Mouse (Mus musculus): ENCODE results near the gene Pfkl. TPM values are rescaled to one million over a fixed set of nuclear protein-coding genes. Genes with fewer than 3 reads are reported as not detected.
A peak's percentile ranks its signal among the peaks of the same experiment; 100 is the strongest.

The Pfkl gene
- 134 and 135 TPM in 2 replicates for polyA plus RNA-seq (2016; fragmentation: Nextera tagmentation; extraction: Ambion mirVana)

GRCm38 (mm10) chr10:78009945-78010293 lies at the start of gene Pfkl:
Pfkl (minus strand) TSS chr10:78010083.
- H3K9ac ChIP-seq = peak within 1 kb of the TSS; percentile 81
- H3K36me3 ChIP-seq (replicated peaks) = no peaks in the 10 kb centered on the region
- peak within 1 kb of the TSS; percentile 78 for H3K4me3 ChIP-seq (replicated peaks)
- no peaks in the 10 kb centered on the region for H3K9me3 ChIP-seq
- H3K4me1 ChIP-seq = peaks cover 33% of the 10 kb centered on the region
- peak within 1 kb of the TSS; percentile 85 for H3K4me2 ChIP-seq
- WGBS = under 1% methylated on average over 9 of the region's 9 CpGs
- ATAC-seq (ENCODE audit: low FRiP score) = no peak
- 0 out of 2 replicates have a peak, but pooled peaks cover 2% of the 10 kb centered on the region for H3K27me3 ChIP-seq
- peak within 1 kb of the TSS; percentile 98 for H3K27ac ChIP-seq

- no peaks in the 10 kb centered on the region for H3K36me3 ChIP-seq (replicated peaks)
- 91% methylated on average over 8 of the region's 8 CpGs for WGBS
- no peak overlapping the region for H3K27ac ChIP-seq
- H3K9me3 ChIP-seq = no peaks in the 10 kb centered on the region
- H3K4me3 ChIP-seq (replicated peaks) = no peak overlapping the region
- H3K4me1 ChIP-seq = no peaks in the 10 kb centered on the region
- H3K27me3 ChIP-seq = no peaks in the 10 kb centered on the region
- H3K9ac ChIP-seq = no peak overlapping the region
- no peak overlapping the region for H3K4me2 ChIP-seq
- no peak for ATAC-seq (ENCODE audit: low FRiP score)
These were observed 47.2 kb upstream of the Pfkl start for GRCm38 (mm10) chr10:78057056-78057455.

- WGBS = 75% methylated on average over 19 of the region's 19 CpGs
- Histone ChIP-seq H3K4me3 (replicated peaks) (no peak overlapping the region), H3K27me3 (no peaks in the 10 kb centered on the region), H3K9ac (no peak overlapping the region), H3K36me3 (replicated peaks) (no peaks in the 10 kb centered on the region), H3K4me1 (no peaks in the 10 kb centered on the region), H3K9me3 (no peaks in the 10 kb centered on the region), H3K27ac (no peak overlapping the region), H3K4me2 (no peak overlapping the region)
- ATAC-seq (ENCODE audit: low FRiP score) = no peak
These were observed 45.0 kb upstream of the Pfkl start for GRCm38 (mm10) chr10:78054633-78055565.

DNA sequence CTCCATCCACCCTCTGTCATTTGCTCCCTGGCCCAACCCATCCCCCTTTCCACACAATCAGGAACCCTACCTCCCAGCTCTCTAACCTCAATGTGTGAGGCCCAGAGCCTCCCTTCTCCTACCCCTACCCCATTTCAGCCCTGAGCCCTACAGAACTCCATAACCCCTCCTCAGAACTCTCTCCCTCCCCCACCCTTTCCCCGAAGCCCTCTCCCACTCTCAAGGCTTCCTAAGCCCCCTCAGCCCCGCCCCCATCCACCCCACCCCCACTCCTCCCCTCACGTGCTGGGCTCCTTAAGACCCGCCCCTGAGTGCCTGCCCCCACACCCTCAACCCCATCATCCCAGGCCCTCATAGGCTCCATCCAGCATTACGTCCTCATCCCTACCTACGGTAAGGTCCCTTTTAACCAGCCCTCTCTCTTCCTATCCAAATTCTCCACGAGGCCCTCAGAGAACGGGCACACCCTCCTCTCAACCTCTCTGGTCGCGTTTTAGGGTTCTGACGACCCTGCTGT lies 39.7 kb upstream of the Pfkl start:
- Histone ChIP-seq H3K4me2 (no peak overlapping the region), H3K9ac (no peak overlapping the region), H3K9me3 (no peaks in the 10 kb centered on the region), H3K36me3 (replicated peaks) (no peaks in the 10 kb centered on the region), H3K27me3 (no peaks in the 10 kb centered on the region), H3K4me3 (replicated peaks) (no peak overlapping the region), H3K4me1 (no peaks in the 10 kb centered on the region), H3K27ac (no peak overlapping the region)
- WGBS = 54% methylated on average over 11 of the region's 11 CpGs
- no peak for ATAC-seq (ENCODE audit: low FRiP score)

DNA sequence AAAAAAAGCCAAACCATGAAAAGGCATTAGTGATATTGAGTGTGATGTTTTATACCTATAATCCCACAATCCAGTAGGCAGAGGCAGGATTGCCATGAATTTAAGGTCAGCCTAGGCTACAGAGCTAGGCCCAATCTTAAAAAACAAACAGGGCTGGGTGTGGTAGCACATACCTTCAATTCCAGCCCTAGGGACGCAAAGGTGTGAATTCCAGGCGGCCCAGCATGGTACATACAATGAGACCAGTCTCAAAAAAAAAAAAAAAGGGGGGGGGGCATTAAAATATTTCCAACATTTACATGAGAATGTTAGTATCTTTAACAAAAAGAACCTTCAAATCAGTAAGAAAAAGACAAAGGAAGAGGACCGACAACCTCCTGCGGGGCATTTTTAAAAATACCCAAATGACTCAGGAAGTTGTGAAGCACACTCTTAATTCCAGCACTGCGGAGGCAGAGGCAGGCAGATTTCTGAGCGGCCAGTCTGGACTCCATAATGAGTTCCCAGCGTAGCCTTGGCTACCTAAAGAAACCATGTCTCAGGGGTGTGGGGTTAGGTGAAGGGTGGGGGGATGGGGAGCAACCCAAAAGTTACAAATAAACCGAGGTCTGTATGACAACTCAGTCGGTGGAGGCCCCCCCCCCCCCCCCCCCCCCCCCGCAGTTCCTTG lies 38.3 kb upstream of the Pfkl start:
- no peak overlapping the region for H3K4me2 ChIP-seq
- no peak overlapping the region for H3K9ac ChIP-seq
- H3K36me3 ChIP-seq (replicated peaks) = no peaks in the 10 kb centered on the region
- 92% methylated on average over 9 of the region's 10 CpGs for WGBS
- no peaks in the 10 kb centered on the region; the same call in 1 of the 2 replicates for H3K4me1 ChIP-seq
- ATAC-seq (ENCODE audit: low FRiP score) = no peak
- no peak overlapping the region for H3K4me3 ChIP-seq (replicated peaks)
- H3K27me3 ChIP-seq = no peaks in the 10 kb centered on the region
- H3K9me3 ChIP-seq = no peaks in the 10 kb centered on the region
- H3K27ac ChIP-seq = no peak overlapping the region

DNA sequence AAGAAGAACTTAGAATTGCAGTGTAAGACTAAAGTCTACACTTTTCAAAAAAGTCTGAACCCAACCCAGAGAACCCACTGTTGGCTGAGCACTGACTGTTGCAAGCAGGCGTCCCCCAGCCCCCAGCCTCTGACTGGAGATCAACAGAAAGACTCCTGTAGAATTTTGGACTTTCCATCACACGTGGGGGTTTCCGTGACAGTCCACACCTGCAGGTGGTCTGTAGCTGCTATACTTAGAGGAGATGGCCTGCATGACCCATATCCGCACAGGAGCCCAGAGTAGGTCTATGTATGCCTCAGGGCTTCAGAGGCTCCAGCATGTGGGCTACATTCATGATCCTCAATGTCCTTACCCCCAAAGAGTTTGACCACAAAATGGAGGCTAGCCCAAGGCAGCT lies 36.5 kb upstream of the Pfkl start:
- ATAC-seq (ENCODE audit: low FRiP score) = no peak
- H3K4me2 ChIP-seq = no peak overlapping the region
- H3K36me3 ChIP-seq (replicated peaks) = no peaks in the 10 kb centered on the region
- H3K9me3 ChIP-seq = no peaks in the 10 kb centered on the region
- H3K4me3 ChIP-seq (replicated peaks) = no peak overlapping the region
- H3K27me3 ChIP-seq = peaks cover 7% of the 10 kb centered on the region; the same call in 1 of the 2 replicates
- 87% methylated on average over 4 of the region's 4 CpGs for WGBS
- no peaks in the 10 kb centered on the region; the same call in 1 of the 2 replicates for H3K4me1 ChIP-seq
- no peak overlapping the region for H3K27ac ChIP-seq
- H3K9ac ChIP-seq = no peak overlapping the region

DNA sequence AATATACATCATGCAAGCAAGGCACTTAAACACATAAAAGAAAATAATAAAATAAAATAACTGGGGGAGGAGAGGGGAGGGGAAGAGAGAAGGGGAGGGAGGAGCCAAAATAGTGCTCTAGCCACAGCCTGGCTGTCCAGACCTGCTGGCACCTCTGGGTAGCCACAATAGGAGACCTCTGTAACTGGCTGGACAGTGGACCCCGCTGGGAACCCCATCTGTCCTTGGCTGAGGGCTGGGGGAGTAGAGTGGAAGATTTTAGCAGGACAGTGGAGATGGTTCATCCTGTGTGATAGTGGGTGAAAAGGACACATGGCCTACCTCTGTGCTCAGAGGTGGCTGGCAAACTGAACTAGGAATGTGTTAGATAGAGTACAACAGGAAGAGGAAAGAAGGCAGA lies 34.6 kb upstream of the Pfkl start:
- WGBS = 77% methylated on average over 1 of the region's 1 CpGs
- Histone ChIP-seq H3K27ac (no peak overlapping the region), H3K4me1 (no peaks in the 10 kb centered on the region; the same call in 1 of the 2 replicates), H3K4me3 (replicated peaks) (no peak overlapping the region), H3K9ac (no peak overlapping the region), H3K9me3 (no peaks in the 10 kb centered on the region), H3K27me3 (peaks cover 7% of the 10 kb centered on the region; the same call in 1 of the 2 replicates), H3K36me3 (replicated peaks) (no peaks in the 10 kb centered on the region), H3K4me2 (no peak overlapping the region)
- ATAC-seq (ENCODE audit: low FRiP score) = no peak

DNA sequence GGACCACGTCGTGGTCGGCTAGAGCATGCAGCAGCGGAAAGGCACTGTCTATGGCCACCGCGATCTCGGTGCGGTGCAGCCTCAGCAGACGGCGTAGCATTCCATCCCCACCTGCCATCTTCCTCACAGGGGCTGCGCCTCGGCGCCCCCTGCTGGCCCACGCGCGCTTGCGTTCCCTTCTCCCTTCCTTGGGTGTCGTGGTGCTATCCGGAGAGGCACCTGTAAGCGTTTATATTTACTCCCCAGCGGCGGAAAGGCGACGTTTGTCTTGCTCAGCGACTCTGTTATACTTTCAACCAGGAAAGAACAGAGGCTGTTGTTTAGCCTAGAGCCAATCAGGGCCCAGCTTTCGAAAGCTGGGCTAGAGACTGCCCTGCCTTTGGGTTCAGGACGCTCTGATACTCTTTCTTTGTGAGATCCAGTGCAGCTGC lies 33.5 kb upstream of the Pfkl start, which contains the start of gene Aire:
Gene Aire, minus strand, starts transcription at position 205 of the 431 bp plus-strand sequence.
- H3K27ac ChIP-seq = no peak within 1 kb of the TSS
- H3K36me3 ChIP-seq (replicated peaks) = no peaks in the 10 kb centered on the region
- peak within 1 kb of the TSS; percentile 29 for H3K4me3 ChIP-seq (replicated peaks)
- no peaks in the 10 kb centered on the region; the same call in 1 of the 2 replicates for H3K4me1 ChIP-seq
- 0 out of 2 replicates have a peak within 1 kb of the TSS, but pooled peaks have one; percentile 18 for H3K9ac ChIP-seq
- WGBS = 2% methylated on average over 27 of the region's 27 CpGs
- ATAC-seq (ENCODE audit: low FRiP score) = peak; percentile 70
- no peaks in the 10 kb centered on the region for H3K9me3 ChIP-seq
- peaks cover 7% of the 10 kb centered on the region; the same call in 1 of the 2 replicates for H3K27me3 ChIP-seq
- H3K4me2 ChIP-seq = peak within 1 kb of the TSS; percentile 52

DNA sequence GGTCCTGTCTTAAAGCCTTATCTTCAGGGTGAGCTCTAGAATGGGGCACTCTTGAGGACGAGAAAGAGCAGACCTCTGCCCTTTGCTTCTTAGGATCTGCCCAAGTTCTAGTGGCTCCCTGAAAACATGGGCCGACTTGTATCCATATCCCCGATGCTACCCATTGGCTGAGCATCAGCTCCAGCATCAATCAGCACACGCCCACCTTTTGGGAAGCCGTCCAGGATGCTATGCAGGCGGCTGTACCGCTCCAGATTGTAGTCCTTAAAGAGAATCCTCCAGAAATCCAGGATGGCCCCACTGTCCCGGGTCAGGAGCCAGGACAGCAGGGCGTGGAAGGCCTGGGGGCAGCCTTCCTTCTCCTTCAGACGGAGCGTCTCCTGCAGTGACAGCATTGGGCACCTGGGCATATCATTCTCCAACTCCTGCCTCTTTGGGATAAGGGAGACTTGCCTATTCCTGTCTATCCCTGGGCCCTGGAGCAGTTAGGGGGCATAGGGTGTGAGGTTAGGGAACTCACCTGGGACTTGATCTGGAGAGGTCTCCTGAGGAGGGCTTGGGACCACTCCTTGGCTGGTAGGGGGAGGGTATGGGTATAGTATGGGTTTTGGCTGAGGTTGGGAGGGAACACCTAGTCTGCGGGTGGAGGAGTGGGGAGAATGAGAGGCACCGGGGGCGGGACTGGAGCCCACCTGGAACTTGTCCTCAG lies 33.0 kb upstream of the Pfkl start:
- no peak overlapping the region for H3K9ac ChIP-seq
- no peak overlapping the region for H3K27ac ChIP-seq

GRCm38 (mm10) chr10:78042096-78042495 lies 32.2 kb upstream of the Pfkl start:
- peaks cover 11% of the 10 kb centered on the region; the same call in 1 of the 2 replicates for H3K27me3 ChIP-seq
- ATAC-seq (ENCODE audit: low FRiP score) = no peak
- H3K9ac ChIP-seq = no peak overlapping the region
- H3K4me3 ChIP-seq (replicated peaks) = no peak overlapping the region
- H3K36me3 ChIP-seq (replicated peaks) = no peaks in the 10 kb centered on the region
- no peaks in the 10 kb centered on the region; the same call in 1 of the 2 replicates for H3K4me1 ChIP-seq
- H3K9me3 ChIP-seq = no peaks in the 10 kb centered on the region
- WGBS = 84% methylated on average over 7 of the region's 7 CpGs
- H3K27ac ChIP-seq = no peak overlapping the region
- no peak overlapping the region for H3K4me2 ChIP-seq

More for the DNA sequence above, 33.0 kb upstream of the Pfkl start:
- Histone ChIP-seq H3K4me1 (no peaks in the 10 kb centered on the region; the same call in 1 of the 2 replicates), H3K27me3 (peaks cover 7% of the 10 kb centered on the region; the same call in 1 of the 2 replicates), H3K4me3 (replicated peaks) (peak overlapping the region; percentile 29), H3K4me2 (peak overlapping the region; percentile 52), H3K9me3 (no peaks in the 10 kb centered on the region), H3K36me3 (replicated peaks) (no peaks in the 10 kb centered on the region)
- 62% methylated on average over 14 of the region's 14 CpGs for WGBS
- no peak for ATAC-seq (ENCODE audit: low FRiP score)

GRCm38 (mm10) chr10:78041647-78042046 lies 31.8 kb upstream of the Pfkl start, which contains the start of gene Dnmt3l:
Dnmt3l (plus strand) TSS chr10:78041947.
- peaks cover 11% of the 10 kb centered on the region; the same call in 1 of the 2 replicates for H3K27me3 ChIP-seq
- 87% methylated on average over 5 of the region's 5 CpGs for WGBS
- no peaks in the 10 kb centered on the region for H3K36me3 ChIP-seq (replicated peaks)
- no peak for ATAC-seq (ENCODE audit: low FRiP score)
- H3K4me1 ChIP-seq = no peaks in the 10 kb centered on the region; the same call in 1 of the 2 replicates
- H3K9me3 ChIP-seq = no peaks in the 10 kb centered on the region
- no peak within 1 kb of the TSS for H3K4me2 ChIP-seq
- H3K27ac ChIP-seq = no peak within 1 kb of the TSS
- H3K4me3 ChIP-seq (replicated peaks) = no peak within 1 kb of the TSS
- H3K9ac ChIP-seq = no peak within 1 kb of the TSS

Measured in forebrain, embryonic 12.5 days (tissue).